Mouse (Mus musculus) duodenum, adult 2 months (tissue): ENCODE data around the gene Pih1d3. TPM values are rescaled to one million over a fixed set of nuclear protein-coding genes. Genes with fewer than 3 reads are reported as not detected.

ENCODE experiments used
- polyA plus RNA-seq: library from polyadenylated mRNA; depleted of rRNA; stranded (reverse); fragments of >200 nt; gene quantifications from 2 replicates; pipeline ENCODE4 v1.2.3, GENCODE M21; 2012; ENCODE audit warnings: low replicate concordance; rRNA removed

The Pih1d3 gene
- polyA plus RNA-seq, result not detected in 2 replicates

GRCm38 (mm10) chr1:31222564-31222963 is at the start of gene Pih1d3, which contains the start of gene 4931428L18Rik:
Pih1d3 (plus strand) TSS chr1:31222838.
4931428L18Rik (minus strand) TSS chr1:31222684.

DNA sequence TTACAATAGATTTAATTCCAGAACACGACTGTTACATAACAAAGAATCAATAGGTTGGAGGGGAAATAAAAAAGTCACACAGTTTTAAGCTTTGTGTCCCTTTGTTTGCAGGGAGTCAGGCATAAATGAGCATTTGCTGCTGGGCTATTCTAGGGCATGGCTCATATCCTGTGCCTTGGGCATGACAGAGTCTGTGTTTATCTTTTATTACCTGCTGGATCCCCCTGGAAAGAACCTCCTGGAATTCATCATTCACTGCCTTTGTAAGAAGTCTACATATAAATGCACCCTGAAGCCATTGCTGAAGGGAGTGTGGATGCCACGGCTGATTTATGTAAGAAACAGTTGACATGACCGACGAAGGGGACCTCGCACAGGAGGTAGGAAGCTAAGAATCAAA is 46.5 kb upstream of the Pih1d3 start, which contains the start of gene Lgsn:
Gene Lgsn, plus strand, starts transcription at position 301 of the 400 bp plus-strand sequence.

Other genes starting within 250 kb of the Pih1d3 start
- gene AC153137.1, start 244.9 kb upstream of the Pih1d3 start, polyA plus RNA-seq, result not detected in 2 replicates
- gene Lgsn, start 46.4 kb upstream of the Pih1d3 start, polyA plus RNA-seq, result not detected in 2 replicates
- 0.78 TPM in 1 of 2 replicates, not detected in the other for gene 4931428L18Rik, start 154 bp upstream of the Pih1d3 start, polyA plus RNA-seq